Mouse (Mus musculus): ENCODE measurements around the gene Gm9821. TPM values are rescaled to one million over a fixed set of nuclear protein-coding genes. Genes with fewer than 3 reads are reported as not detected.

Gm9821 gene
- polyA plus RNA-seq, 1 experiment from 2014 or later, result 1.7 TPM

- H3K27me3 ChIP-seq, result peaks cover 20% of the 10 kb centered on the region
- no peak overlapping the region for H3K4me2 ChIP-seq
- no peak overlapping the region for H3K9ac ChIP-seq
- H3K4me3 ChIP-seq, result no peak overlapping the region
- peaks cover 32% of the 10 kb centered on the region for H3K36me3 ChIP-seq
- no peaks in the 10 kb centered on the region for H3K9me3 ChIP-seq (replicated peaks)
- ATAC-seq (replicated peaks; ENCODE audit: insufficient number of reproducible peaks, insufficient read depth, low FRiP score, low read depth), result no peak
- H3K27ac ChIP-seq, result no peak overlapping the region
- 91% methylated on average over 7 of the region's 7 CpGs for WGBS
- peaks cover 9% of the 10 kb centered on the region for H3K4me1 ChIP-seq (replicated peaks)
These were observed 28.4 kb upstream of the Gm9821 start for GRCm38 (mm10) chr2:91917096-91917495.

GRCm38 (mm10) chr2:91920130-91920529 is 25.4 kb upstream of the Gm9821 start:
- WGBS, result 62% methylated on average over 4 of the region's 4 CpGs
- H3K4me1 ChIP-seq (replicated peaks), result peaks cover 28% of the 10 kb centered on the region
- H3K4me2 ChIP-seq, result no peak overlapping the region
- no peak for ATAC-seq (replicated peaks; ENCODE audit: insufficient number of reproducible peaks, insufficient read depth, low FRiP score, low read depth)
- no peaks in the 10 kb centered on the region for H3K9me3 ChIP-seq (replicated peaks)
- H3K27ac ChIP-seq, result no peak overlapping the region
- no peak overlapping the region for H3K4me3 ChIP-seq
- H3K27me3 ChIP-seq, result peaks cover 50% of the 10 kb centered on the region
- H3K9ac ChIP-seq, result no peak overlapping the region
- H3K36me3 ChIP-seq, result peaks cover 19% of the 10 kb centered on the region

GRCm38 (mm10) chr2:91921181-91921789 is 24.2 kb upstream of the Gm9821 start:
- Histone ChIP-seq H3K36me3 (peaks cover 19% of the 10 kb centered on the region), H3K4me1 (replicated peaks) (peaks cover 28% of the 10 kb centered on the region), H3K9me3 (replicated peaks) (no peaks in the 10 kb centered on the region), H3K27ac (no peak overlapping the region), H3K4me3 (peak overlapping the region; percentile 59), H3K4me2 (peak overlapping the region; percentile 93), H3K27me3 (peaks cover 52% of the 10 kb centered on the region), H3K9ac (peak overlapping the region; percentile 21; the same call in 1 of the 2 replicates)
- 4% methylated on average over 31 of the region's 31 CpGs for WGBS
- no peak; the same call in 1 of the 2 replicates for ATAC-seq (replicated peaks; ENCODE audit: insufficient number of reproducible peaks, insufficient read depth, low FRiP score, low read depth)

- H3K9ac ChIP-seq, result peak overlapping the region; percentile 21
- peaks cover 14% of the 10 kb centered on the region for H3K36me3 ChIP-seq
- ATAC-seq (replicated peaks; ENCODE audit: insufficient number of reproducible peaks, insufficient read depth, low FRiP score, low read depth), result peak; percentile 56
- no peak overlapping the region for H3K27ac ChIP-seq
- peaks cover 52% of the 10 kb centered on the region for H3K27me3 ChIP-seq
- H3K4me3 ChIP-seq, result peak overlapping the region; percentile 59
- WGBS, result under 1% methylated on average over 64 of the region's 64 CpGs
- peaks cover 28% of the 10 kb centered on the region for H3K4me1 ChIP-seq (replicated peaks)
- H3K4me2 ChIP-seq, result peak overlapping the region; percentile 93
- no peaks in the 10 kb centered on the region for H3K9me3 ChIP-seq (replicated peaks)
These were observed 23.5 kb upstream of the Gm9821 start for GRCm38 (mm10) chr2:91921790-91922570.

- Histone ChIP-seq H3K9me3 (replicated peaks) (no peaks in the 10 kb centered on the region), H3K9ac (no peak overlapping the region), H3K27ac (no peak overlapping the region), H3K4me2 (peak overlapping the region; percentile 93), H3K27me3 (peaks cover 55% of the 10 kb centered on the region), H3K4me3 (peak overlapping the region; percentile 59), H3K36me3 (peaks cover 6% of the 10 kb centered on the region), H3K4me1 (replicated peaks) (peaks cover 28% of the 10 kb centered on the region)
- no peak for ATAC-seq (replicated peaks; ENCODE audit: insufficient number of reproducible peaks, insufficient read depth, low FRiP score, low read depth)
- WGBS, result 3% methylated on average over 37 of the region's 37 CpGs
These were observed 22.7 kb upstream of the Gm9821 start for GRCm38 (mm10) chr2:91922586-91923414.

GRCm38 (mm10) chr2:91923415-91924337 is 21.8 kb upstream of the Gm9821 start:
- Histone ChIP-seq H3K4me2 (peak overlapping the region; percentile 93), H3K4me3 (peak overlapping the region; percentile 59), H3K9ac (no peak overlapping the region), H3K36me3 (no peaks in the 10 kb centered on the region), H3K4me1 (replicated peaks) (peaks cover 35% of the 10 kb centered on the region), H3K27ac (no peak overlapping the region), H3K9me3 (replicated peaks) (no peaks in the 10 kb centered on the region), H3K27me3 (peaks cover 60% of the 10 kb centered on the region)
- peak; percentile 36; the same call in 1 of the 2 replicates for ATAC-seq (replicated peaks; ENCODE audit: insufficient number of reproducible peaks, insufficient read depth, low FRiP score, low read depth)
- 3% methylated on average over 54 of the region's 54 CpGs for WGBS

GRCm38 (mm10) chr2:91924726-91925125 is 20.8 kb upstream of the Gm9821 start:
- no peak overlapping the region for H3K4me3 ChIP-seq
- no peak overlapping the region for H3K4me2 ChIP-seq
- H3K9me3 ChIP-seq (replicated peaks), result no peaks in the 10 kb centered on the region
- peaks cover 64% of the 10 kb centered on the region for H3K27me3 ChIP-seq
- no peaks in the 10 kb centered on the region for H3K36me3 ChIP-seq
- ATAC-seq (replicated peaks; ENCODE audit: insufficient number of reproducible peaks, insufficient read depth, low FRiP score, low read depth), result no peak
- peaks cover 36% of the 10 kb centered on the region for H3K4me1 ChIP-seq (replicated peaks)
- no peak overlapping the region for H3K27ac ChIP-seq
- no peak overlapping the region for H3K9ac ChIP-seq
- 63% methylated on average over 1 of the region's 1 CpGs for WGBS

- H3K4me3 ChIP-seq, result no peak overlapping the region
- no peak overlapping the region for H3K9ac ChIP-seq
- 79% methylated on average over 15 of the region's 15 CpGs for WGBS
- H3K36me3 ChIP-seq, result no peaks in the 10 kb centered on the region
- no peak overlapping the region for H3K4me2 ChIP-seq
- peaks cover 42% of the 10 kb centered on the region for H3K4me1 ChIP-seq (replicated peaks)
- no peak overlapping the region for H3K27ac ChIP-seq
- H3K27me3 ChIP-seq, result peaks cover 60% of the 10 kb centered on the region
- ATAC-seq (replicated peaks; ENCODE audit: insufficient number of reproducible peaks, insufficient read depth, low FRiP score, low read depth), result no peak
- H3K9me3 ChIP-seq (replicated peaks), result no peaks in the 10 kb centered on the region
These were observed 20.1 kb upstream of the Gm9821 start for GRCm38 (mm10) chr2:91925442-91925841.

- WGBS, result 73% methylated on average over 3 of the region's 3 CpGs
- H3K27me3 ChIP-seq, result peaks cover 45% of the 10 kb centered on the region
- no peaks in the 10 kb centered on the region for H3K36me3 ChIP-seq
- H3K4me1 ChIP-seq (replicated peaks), result peaks cover 50% of the 10 kb centered on the region
- no peak for ATAC-seq (replicated peaks; ENCODE audit: insufficient number of reproducible peaks, insufficient read depth, low FRiP score, low read depth)
- H3K9me3 ChIP-seq (replicated peaks), result no peaks in the 10 kb centered on the region
- peak within 1 kb of the TSS; percentile 59 for H3K4me2 ChIP-seq
- no peak within 1 kb of the TSS for H3K27ac ChIP-seq
- no peak within 1 kb of the TSS for H3K9ac ChIP-seq
- H3K4me3 ChIP-seq, result peak within 1 kb of the TSS; percentile 26
These were observed 18.6 kb upstream of the Gm9821 start, which contains the start of gene Chrm4 for GRCm38 (mm10) chr2:91926949-91927348. Gene Chrm4 (plus strand): TSS chr2:91927249.

- peak overlapping the region; percentile 26 for H3K4me3 ChIP-seq
- WGBS, result 36% methylated on average over 34 of the region's 34 CpGs
- no peak overlapping the region for H3K27ac ChIP-seq
- H3K4me2 ChIP-seq, result peak overlapping the region; percentile 59
- H3K9ac ChIP-seq, result no peak overlapping the region
- H3K9me3 ChIP-seq (replicated peaks), result no peaks in the 10 kb centered on the region
- peaks cover 50% of the 10 kb centered on the region for H3K4me1 ChIP-seq (replicated peaks)
- no peaks in the 10 kb centered on the region for H3K36me3 ChIP-seq
- H3K27me3 ChIP-seq, result peaks cover 35% of the 10 kb centered on the region
- no peak for ATAC-seq (replicated peaks; ENCODE audit: insufficient number of reproducible peaks, insufficient read depth, low FRiP score, low read depth)
These were observed 17.5 kb upstream of the Gm9821 start for GRCm38 (mm10) chr2:91927826-91928533.
